Mouse (Mus musculus) C2C12 (cell line): Measurements from ENCODE around the gene Ahcyl2.

Source experiments
- CTCF ChIP-seq: IDR thresholded peaks from one replicate; pipeline ENCODE4 v1.5.1; 2011; ENCODE audit not compliant: control insufficient read depth, insufficient read depth, insufficient read length
- MYOG ChIP-seq: IDR thresholded peaks from one replicate; pipeline ENCODE4 v1.6.1; 2011; ENCODE audit not compliant: control insufficient read depth, insufficient read length; ENCODE audit errors: extremely low read depth

DNA sequence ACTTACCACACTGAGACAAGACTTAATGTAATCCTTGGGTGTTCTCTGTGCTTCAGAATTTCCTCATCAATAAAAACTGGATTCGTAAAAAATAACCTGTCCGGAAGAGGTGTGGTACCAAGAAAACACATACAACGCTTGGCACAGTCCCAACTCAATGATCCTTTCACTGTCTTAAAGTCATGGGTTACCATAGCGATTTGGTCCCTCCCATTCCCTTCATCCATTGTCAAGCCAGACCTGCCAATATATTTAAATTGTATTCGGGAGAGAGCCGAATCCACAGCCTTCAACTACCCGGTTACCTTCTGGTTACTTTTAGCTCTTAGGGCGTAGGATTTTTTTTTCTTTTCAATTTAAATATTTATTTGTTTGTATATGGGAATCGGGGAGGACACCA lies 148.0 kb downstream of the Ahcyl2 start:
- TF ChIP-seq CTCF, result no peak
- TF ChIP-seq MYOG, result no peak
